Mouse (Mus musculus) forebrain, embryonic 15.5 days (tissue): ENCODE data around the gene Prox2. TPM values are rescaled to one million over a fixed set of nuclear protein-coding genes. Genes with fewer than 3 reads are reported as not detected.

Experiments used
- ATAC-seq: fragments of 200-750 bp; cut with Nextera tagmentation; replicated peaks from 2 replicates; pipeline ENCODE4 v1.8.0; 2017; ENCODE audit warnings: mild to moderate bottlenecking, moderate TSS enrichment, moderate library complexity
- H3K27ac ChIP-seq: fragments of 300-500 bp; sonication (generic); replicated peaks from 2 replicates; pipeline ENCODE4 v1.5.1; 2015; ENCODE audit warnings: mild to moderate bottlenecking, inconsistent platforms
- H3K27me3 ChIP-seq: fragments of 300-500 bp; sonication (generic); 2 replicates; pipeline ENCODE4 v1.6.1; 2015; ENCODE audit warnings: inconsistent platforms
- H3K36me3 ChIP-seq: fragments of 300-500 bp; sonication (generic); 2 replicates; pipeline ENCODE4 v1.6.1; 2015; ENCODE audit warnings: mild to moderate bottlenecking, inconsistent platforms
- H3K4me1 ChIP-seq: fragments of 300-500 bp; sonication (generic); 2 replicates; pipeline ENCODE4 v1.6.1; 2015; ENCODE audit warnings: inconsistent platforms
- H3K4me2 ChIP-seq: fragments of 300-500 bp; sonication (generic); replicated peaks from 2 replicates; pipeline ENCODE4 v1.6.1; 2015; ENCODE audit warnings: mild to moderate bottlenecking, inconsistent platforms
- H3K4me3 ChIP-seq: fragments of 300-500 bp; sonication (generic); 2 replicates; pipeline ENCODE4 v1.5.1; 2015; ENCODE audit warnings: mild to moderate bottlenecking, inconsistent platforms
- H3K9ac ChIP-seq: fragments of 300-500 bp; sonication (generic); replicated peaks from 2 replicates; pipeline ENCODE4 v1.6.1; 2015; ENCODE audit warnings: mild to moderate bottlenecking, inconsistent platforms
- H3K9me3 ChIP-seq: fragments of 300-500 bp; sonication (generic); 2 replicates; pipeline ENCODE4 v1.6.1; 2016; ENCODE audit warnings: inconsistent platforms
- WGBS: fragments of 180-500 bp; shearing (Covaris S2); methylation state at CpG from one replicate; pipeline ENCODE4 v1.1.7; 2015; ENCODE audit warnings: mixed read lengths; 5-methylcytosine and 5-hydroxymethylcytosine counted together
- polyA plus RNA-seq: library from polyadenylated mRNA; unstranded; fragments of >200 nt; fragmentation: Nextera tagmentation; extraction: Ambion mirVana; gene quantifications from 2 replicates; pipeline ENCODE4 v1.2.1, GENCODE M21; 2015

Gene Prox2
- polyA plus RNA-seq, 1 experiment from 2014 or later, result 1.8 TPM

- H3K36me3 ChIP-seq, result peaks cover 69% of the 10 kb centered on the region
- no peak overlapping the region for H3K9ac ChIP-seq
- H3K4me2 ChIP-seq, result no peak overlapping the region
- H3K4me1 ChIP-seq, result no peaks in the 10 kb centered on the region
- no peak overlapping the region for H3K27ac ChIP-seq
- ATAC-seq, result no peak
- no peak overlapping the region for H3K4me3 ChIP-seq
- WGBS, result 96% methylated on average over 5 of the region's 5 CpGs
- no peaks in the 10 kb centered on the region for H3K9me3 ChIP-seq
- no peaks in the 10 kb centered on the region for H3K27me3 ChIP-seq
Observed at GRCm38 (mm10) chr12:85124751-85125150, 14.2 kb upstream of the Prox2 start.

- no peak for ATAC-seq
- Histone ChIP-seq H3K27me3 (no peaks in the 10 kb centered on the region), H3K4me2 (no peak overlapping the region), H3K9ac (no peak overlapping the region), H3K4me3 (no peak overlapping the region), H3K36me3 (peaks cover 69% of the 10 kb centered on the region), H3K9me3 (no peaks in the 10 kb centered on the region), H3K4me1 (no peaks in the 10 kb centered on the region), H3K27ac (no peak overlapping the region)
- 95% methylated on average over 11 of the region's 11 CpGs for WGBS
Observed at GRCm38 (mm10) chr12:85123645-85124044, 13.1 kb upstream of the Prox2 start.

GRCm38 (mm10) chr12:85123108-85123530 is 12.6 kb upstream of the Prox2 start:
- Histone ChIP-seq H3K27ac (no peak overlapping the region), H3K4me1 (no peaks in the 10 kb centered on the region), H3K4me2 (no peak overlapping the region), H3K9me3 (no peaks in the 10 kb centered on the region), H3K4me3 (no peak overlapping the region), H3K9ac (no peak overlapping the region), H3K36me3 (peaks cover 69% of the 10 kb centered on the region), H3K27me3 (no peaks in the 10 kb centered on the region)
- 96% methylated on average over 9 of the region's 9 CpGs for WGBS
- ATAC-seq, result no peak

GRCm38 (mm10) chr12:85121806-85122459 is 11.4 kb upstream of the Prox2 start:
- H3K4me1 ChIP-seq, result no peaks in the 10 kb centered on the region
- H3K36me3 ChIP-seq, result peaks cover 69% of the 10 kb centered on the region
- 64% methylated on average over 9 of the region's 9 CpGs for WGBS
- no peak overlapping the region for H3K4me3 ChIP-seq
- H3K4me2 ChIP-seq, result no peak overlapping the region
- no peak overlapping the region for H3K9ac ChIP-seq
- no peaks in the 10 kb centered on the region for H3K9me3 ChIP-seq
- H3K27ac ChIP-seq, result 0 out of 2 replicates have a peak overlapping the region, but pooled peaks have one; percentile 8
- H3K27me3 ChIP-seq, result no peaks in the 10 kb centered on the region
- no peak for ATAC-seq

GRCm38 (mm10) chr12:85115678-85116077 is 5.1 kb upstream of the Prox2 start:
- Histone ChIP-seq H3K4me1 (peaks cover 19% of the 10 kb centered on the region), H3K27ac (no peak overlapping the region), H3K4me3 (no peak overlapping the region), H3K36me3 (peaks cover 32% of the 10 kb centered on the region), H3K4me2 (no peak overlapping the region), H3K27me3 (no peaks in the 10 kb centered on the region), H3K9me3 (no peaks in the 10 kb centered on the region), H3K9ac (no peak overlapping the region)
- WGBS, result 53% methylated on average over 7 of the region's 7 CpGs
- ATAC-seq, result no peak

- Histone ChIP-seq H3K4me1 (peaks cover 26% of the 10 kb centered on the region), H3K4me2 (no peak overlapping the region), H3K27ac (no peak overlapping the region), H3K27me3 (no peaks in the 10 kb centered on the region), H3K4me3 (no peak overlapping the region), H3K36me3 (peaks cover 22% of the 10 kb centered on the region), H3K9ac (no peak overlapping the region), H3K9me3 (no peaks in the 10 kb centered on the region)
- ATAC-seq, result no peak
- WGBS, result 90% methylated on average over 3 of the region's 3 CpGs
Observed at GRCm38 (mm10) chr12:85113917-85114316, 3.4 kb upstream of the Prox2 start.

- 99% methylated on average over 3 of the region's 3 CpGs for WGBS
- Histone ChIP-seq H3K4me3 (no peak overlapping the region), H3K27me3 (no peaks in the 10 kb centered on the region), H3K9ac (no peak overlapping the region), H3K4me2 (no peak overlapping the region), H3K36me3 (peaks cover 16% of the 10 kb centered on the region), H3K9me3 (no peaks in the 10 kb centered on the region), H3K4me1 (peaks cover 26% of the 10 kb centered on the region), H3K27ac (no peak overlapping the region)
- no peak for ATAC-seq
Observed at GRCm38 (mm10) chr12:85113337-85113736, 2.8 kb upstream of the Prox2 start.

GRCm38 (mm10) chr12:85112550-85113251 is 2.1 kb upstream of the Prox2 start:
- 91% methylated on average over 7 of the region's 7 CpGs for WGBS
- H3K9ac ChIP-seq, result no peak overlapping the region
- H3K4me1 ChIP-seq, result peaks cover 26% of the 10 kb centered on the region
- H3K27me3 ChIP-seq, result no peaks in the 10 kb centered on the region
- no peaks in the 10 kb centered on the region for H3K9me3 ChIP-seq
- no peak overlapping the region for H3K27ac ChIP-seq
- peaks cover 10% of the 10 kb centered on the region; the same call in 1 of the 2 replicates for H3K36me3 ChIP-seq
- 0 out of 2 replicates have a peak overlapping the region, but pooled peaks have one; percentile 72 for H3K4me2 ChIP-seq
- ATAC-seq, result no peak
- no peak overlapping the region for H3K4me3 ChIP-seq

GRCm38 (mm10) chr12:85110011-85110697 is 405 bp downstream of the Prox2 start:
- no peaks in the 10 kb centered on the region for H3K27me3 ChIP-seq
- peaks cover 4% of the 10 kb centered on the region; the same call in 1 of the 2 replicates for H3K36me3 ChIP-seq
- peak overlapping the region; percentile 84 for H3K27ac ChIP-seq
- H3K4me1 ChIP-seq, result peaks cover 26% of the 10 kb centered on the region
- H3K9ac ChIP-seq, result peak overlapping the region; percentile 95
- ATAC-seq, result peak; percentile 27; the same call in 1 of the 2 replicates
- H3K4me2 ChIP-seq, result peak overlapping the region; percentile 72
- no peaks in the 10 kb centered on the region for H3K9me3 ChIP-seq
- 13% methylated on average over 18 of the region's 18 CpGs for WGBS
- H3K4me3 ChIP-seq, result peak overlapping the region; percentile 89

- Histone ChIP-seq H3K9me3 (no peaks in the 10 kb centered on the region), H3K4me1 (peaks cover 26% of the 10 kb centered on the region), H3K9ac (no peak overlapping the region), H3K4me2 (peak overlapping the region; percentile 72; the same call in 1 of the 2 replicates), H3K4me3 (0 out of 2 replicates have a peak overlapping the region, but pooled peaks have one; percentile 89), H3K27me3 (no peaks in the 10 kb centered on the region), H3K27ac (no peak overlapping the region), H3K36me3 (no peaks in the 10 kb centered on the region)
- ATAC-seq, result no peak
- 11% methylated on average over 4 of the region's 4 CpGs for WGBS
Observed at GRCm38 (mm10) chr12:85109426-85109825, 1.1 kb downstream of the Prox2 start.

GRCm38 (mm10) chr12:85108643-85109042 is 1.9 kb downstream of the Prox2 start:
- no peak for ATAC-seq
- Histone ChIP-seq H3K4me3 (no peak overlapping the region), H3K9me3 (no peaks in the 10 kb centered on the region), H3K4me1 (peaks cover 26% of the 10 kb centered on the region), H3K27me3 (no peaks in the 10 kb centered on the region), H3K36me3 (no peaks in the 10 kb centered on the region), H3K4me2 (no peak overlapping the region), H3K27ac (no peak overlapping the region), H3K9ac (no peak overlapping the region)
- WGBS, result 52% methylated on average over 3 of the region's 3 CpGs

GRCm38 (mm10) chr12:85106292-85106691 is 4.3 kb downstream of the Prox2 start:
- no peak for ATAC-seq
- Histone ChIP-seq H3K9ac (no peak overlapping the region), H3K27me3 (no peaks in the 10 kb centered on the region), H3K36me3 (no peaks in the 10 kb centered on the region), H3K4me1 (peaks cover 7% of the 10 kb centered on the region), H3K4me2 (no peak overlapping the region), H3K27ac (no peak overlapping the region), H3K4me3 (no peak overlapping the region), H3K9me3 (no peaks in the 10 kb centered on the region)
- 7% methylated on average over 8 of the region's 8 CpGs for WGBS
